Mouse (Mus musculus) right cerebral cortex, postnatal 10 days (tissue): ENCODE measurements around the gene Oxnad1.
A peak's percentile ranks its signal among the peaks of the same experiment; 100 is the strongest.
"Not testable (repeated sequence)": the region's sequence is repeated elsewhere in the genome, so short reads cannot be mapped to it uniquely, and the experiment has no call there.

ENCODE experiments used
- DNase-seq, 2 experiments: peaks; one replicate each; pipeline ENCODE4 v3.0.0; 2021; ENCODE audit warnings: low spot score in 2 of 2

The Oxnad1 gene

DNA sequence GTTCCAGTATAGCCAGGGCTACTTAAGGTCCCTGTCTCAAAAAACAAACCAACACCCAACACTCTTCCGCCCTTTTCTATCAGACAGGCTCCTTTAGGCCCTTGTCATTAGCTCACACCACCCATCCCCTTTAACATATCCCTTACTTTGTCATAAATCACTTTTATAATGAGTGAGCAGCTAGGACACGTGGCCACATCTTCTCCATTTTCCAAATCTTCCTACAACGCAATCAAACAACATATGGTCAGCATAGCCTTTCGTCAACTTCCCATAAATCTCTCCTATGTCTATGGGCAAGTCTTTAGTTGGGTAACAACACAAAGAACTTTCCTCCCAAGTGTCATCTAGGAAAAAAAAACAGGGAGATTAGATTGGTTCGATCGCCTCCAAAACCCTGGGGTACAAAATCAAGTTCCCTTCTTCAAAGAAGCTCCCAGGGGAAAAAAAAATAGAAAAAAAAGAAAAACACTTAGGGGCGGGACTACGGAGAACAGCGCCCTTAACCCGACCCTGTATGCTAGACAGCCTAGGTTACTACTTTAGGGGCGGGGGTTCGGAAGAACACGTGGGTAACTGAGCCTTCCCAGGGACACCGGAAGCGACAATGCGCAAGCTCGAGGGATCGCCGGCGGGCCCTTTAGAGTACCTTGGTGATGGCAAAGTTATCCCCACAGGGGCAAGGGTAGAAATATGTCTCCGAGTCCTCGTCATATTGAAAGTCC, at the start of gene Oxnad1:
Gene Oxnad1 (plus strand): TSS at position 614 of the 725 bp plus-strand sequence.
- peak; percentile 92 to 95 for DNase-seq

- no peak for DNase-seq
Observed at GRCm38 (mm10) chr14:32036482-32036881, 48.7 kb upstream of the Oxnad1 start.

DNA sequence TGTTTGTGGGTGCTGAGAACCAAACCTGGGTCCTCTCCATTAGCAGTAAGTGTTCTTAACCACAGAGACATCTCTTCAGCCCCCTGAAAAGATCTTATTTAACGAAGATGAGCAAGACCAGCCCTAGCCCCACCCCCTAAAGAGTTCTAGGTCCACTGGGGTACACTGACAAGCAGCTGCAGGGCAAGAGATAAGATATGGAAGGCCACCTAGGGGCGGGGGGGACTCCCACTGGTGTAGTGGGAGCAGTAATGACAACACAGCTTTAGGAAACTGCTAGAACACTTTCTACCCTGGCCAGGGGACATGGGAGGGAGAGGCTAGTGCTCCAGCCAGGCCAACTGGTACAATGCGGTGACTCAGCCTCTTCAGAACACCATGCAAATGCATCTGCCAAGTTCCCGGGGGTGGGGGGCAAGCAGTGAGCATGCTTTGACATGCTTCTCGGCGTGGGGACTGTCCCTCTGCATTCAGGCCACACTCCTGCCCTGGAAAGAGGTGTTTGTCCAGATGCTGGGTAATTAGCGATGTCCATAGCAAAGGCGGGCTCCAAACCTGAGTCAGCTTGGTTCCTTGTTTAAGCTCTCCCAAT, 47.4 kb upstream of the Oxnad1 start:
- DNase-seq, result no peak

- DNase-seq, result no peak
Observed at GRCm38 (mm10) chr14:32042108-32042507, 43.1 kb upstream of the Oxnad1 start.

- DNase-seq, result no peak
Observed at GRCm38 (mm10) chr14:32046357-32046756, 38.8 kb upstream of the Oxnad1 start.

- no peak for DNase-seq
Observed at GRCm38 (mm10) chr14:32050171-32050570, 35.0 kb upstream of the Oxnad1 start.

GRCm38 (mm10) chr14:32053895-32054294, 31.3 kb upstream of the Oxnad1 start:
- DNase-seq, result no peak

GRCm38 (mm10) chr14:32054788-32055187, 30.4 kb upstream of the Oxnad1 start:
- DNase-seq, result no peak

DNA sequence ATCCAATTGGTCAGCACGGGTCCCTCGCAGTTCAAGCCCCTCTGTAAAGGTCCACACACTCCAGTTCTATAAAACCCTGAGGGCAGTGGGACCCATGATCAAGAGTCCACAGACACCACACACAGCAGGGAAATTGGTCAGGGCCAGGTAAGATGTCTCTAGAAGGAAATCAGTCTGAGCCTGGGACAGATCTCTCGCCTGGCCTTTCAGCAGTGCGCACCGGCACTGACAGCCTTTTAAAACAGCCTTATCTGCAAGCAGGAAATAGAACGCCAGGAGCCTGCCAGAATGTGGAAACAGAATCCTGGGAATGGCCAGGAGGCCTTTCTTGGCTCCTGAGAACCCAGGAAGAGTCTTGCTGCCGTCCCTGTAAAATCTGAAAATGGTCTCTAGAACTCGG, 29.4 kb upstream of the Oxnad1 start:
- no peak for DNase-seq

DNA sequence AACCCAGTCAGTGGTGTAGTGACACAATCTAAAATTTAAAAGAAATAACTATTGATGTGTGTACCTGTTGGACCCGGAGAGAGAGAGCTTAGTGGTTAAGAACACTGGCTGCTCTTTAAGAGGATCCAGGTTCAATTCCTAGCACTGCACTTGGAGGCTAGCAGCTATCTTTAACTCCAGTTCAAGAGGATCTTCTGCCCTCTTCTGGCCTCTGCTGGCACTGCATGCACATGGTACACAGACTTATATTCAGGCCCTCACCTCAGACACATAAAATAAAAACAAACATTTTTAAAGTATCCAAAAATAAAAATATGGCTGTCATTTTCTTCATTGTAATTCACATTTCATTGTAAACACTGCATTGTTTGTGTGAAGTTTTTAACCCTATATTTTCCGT, 28.5 kb upstream of the Oxnad1 start:
- DNase-seq, result peak in 1 of 2 experiments; percentile 35

- DNase-seq, result no peak
Observed at GRCm38 (mm10) chr14:32057664-32058063, 27.5 kb upstream of the Oxnad1 start.

DNA sequence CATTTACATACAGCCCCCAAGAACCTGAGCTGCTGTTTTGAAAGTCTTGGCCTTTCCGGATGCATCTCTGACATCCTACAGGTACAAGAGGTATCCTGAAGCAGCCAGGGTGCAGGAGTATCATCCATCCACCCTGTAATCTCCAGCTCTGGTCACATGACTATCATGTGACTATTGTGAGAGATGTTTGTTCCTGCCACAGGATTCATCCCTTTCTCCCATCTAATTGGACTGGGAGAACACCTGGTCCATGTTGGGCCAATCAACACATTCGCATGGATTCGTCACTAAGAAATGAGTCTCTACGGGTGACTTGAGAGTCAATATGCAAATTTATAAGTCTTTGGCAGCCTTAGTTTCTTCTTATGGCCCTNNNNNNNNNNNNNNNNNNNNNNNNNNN, 23.8 kb upstream of the Oxnad1 start:
- no peak for DNase-seq

DNA sequence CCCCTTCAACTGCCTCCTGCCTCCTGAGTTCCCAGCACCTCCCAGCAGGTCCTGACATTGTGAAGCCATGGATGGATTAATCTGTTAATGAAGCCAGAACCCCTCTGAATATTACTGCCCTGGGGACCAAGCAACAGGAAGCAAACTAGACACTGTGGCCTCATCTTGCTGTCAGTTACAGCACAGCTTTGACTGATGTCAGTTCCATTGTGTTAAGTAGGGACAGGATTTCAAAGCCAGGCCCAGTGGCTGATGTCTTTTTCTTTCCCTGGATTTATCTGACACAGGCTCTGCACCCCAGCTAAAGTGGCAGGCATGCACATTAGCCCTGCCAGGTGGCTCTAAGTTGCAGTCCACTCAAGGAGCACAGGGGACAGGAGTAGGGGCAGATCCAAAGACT, 12.4 kb upstream of the Oxnad1 start:
- DNase-seq, result no peak

DNA sequence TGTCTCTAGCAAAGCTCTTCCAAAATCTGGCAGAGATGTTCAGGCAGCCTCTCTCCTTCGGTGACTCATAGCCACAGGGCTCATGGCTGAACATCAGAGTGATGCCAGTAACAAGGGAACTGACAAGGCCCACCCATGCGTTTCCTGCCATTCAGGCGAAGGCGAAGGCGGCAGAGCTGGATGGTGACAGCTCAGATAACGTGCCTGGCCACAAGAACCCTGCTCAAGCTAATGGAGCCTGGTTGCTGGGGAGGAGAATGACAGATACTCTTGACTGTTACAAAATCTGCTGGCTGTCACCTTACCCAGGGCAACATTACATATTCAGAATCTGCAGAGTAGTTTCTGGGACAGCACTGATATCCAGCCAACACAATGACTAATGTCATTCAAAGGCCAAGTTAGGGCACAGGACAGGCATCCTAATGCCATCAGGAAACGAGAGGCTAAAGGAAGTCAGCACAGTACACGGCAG, 11.9 kb upstream of the Oxnad1 start:
- DNase-seq, result peak; percentile 43

DNA sequence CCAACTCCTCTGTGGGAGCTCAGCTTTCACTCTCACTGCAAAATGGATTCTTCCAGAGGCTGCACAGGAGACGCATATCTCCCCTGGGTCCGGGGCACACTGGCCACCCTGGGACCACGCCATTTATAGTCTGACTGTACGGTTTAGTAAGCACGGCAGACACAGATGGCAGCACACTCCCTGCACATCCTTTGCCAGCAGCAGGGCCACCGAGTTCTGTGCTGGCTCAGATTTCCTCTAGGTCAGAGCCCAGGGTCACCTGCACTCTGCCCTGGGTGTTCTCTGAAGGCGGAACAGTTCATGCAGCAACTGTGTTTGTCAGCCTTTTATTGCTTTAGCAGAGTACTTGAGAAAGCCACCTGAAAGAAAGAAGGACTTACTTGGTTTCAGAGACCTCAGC, 11.3 kb upstream of the Oxnad1 start:
- no peak for DNase-seq

GRCm38 (mm10) chr14:32076896-32077575, 8.1 kb upstream of the Oxnad1 start:
- DNase-seq, result peak; percentile 49 to 73

DNA sequence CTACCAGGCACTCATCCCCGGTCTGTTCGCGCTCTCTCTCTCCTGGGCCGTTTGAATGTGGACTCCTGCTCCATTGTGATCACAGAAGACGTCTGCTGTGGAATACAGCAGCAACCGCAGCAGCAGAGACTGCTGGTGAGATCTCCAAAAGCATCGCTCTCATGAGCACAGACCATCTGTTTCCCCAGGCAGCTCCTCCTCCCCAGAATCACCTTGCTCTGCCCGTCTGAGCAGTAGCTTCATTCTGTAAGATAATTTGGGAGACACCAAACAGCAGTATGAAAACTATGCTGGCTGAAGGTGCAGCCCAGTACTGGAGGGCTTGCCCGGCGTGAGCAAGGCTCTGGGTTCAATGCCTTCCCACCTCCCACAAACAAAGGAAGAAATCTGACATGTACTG, 4.1 kb upstream of the Oxnad1 start:
- no peak for DNase-seq

DNA sequence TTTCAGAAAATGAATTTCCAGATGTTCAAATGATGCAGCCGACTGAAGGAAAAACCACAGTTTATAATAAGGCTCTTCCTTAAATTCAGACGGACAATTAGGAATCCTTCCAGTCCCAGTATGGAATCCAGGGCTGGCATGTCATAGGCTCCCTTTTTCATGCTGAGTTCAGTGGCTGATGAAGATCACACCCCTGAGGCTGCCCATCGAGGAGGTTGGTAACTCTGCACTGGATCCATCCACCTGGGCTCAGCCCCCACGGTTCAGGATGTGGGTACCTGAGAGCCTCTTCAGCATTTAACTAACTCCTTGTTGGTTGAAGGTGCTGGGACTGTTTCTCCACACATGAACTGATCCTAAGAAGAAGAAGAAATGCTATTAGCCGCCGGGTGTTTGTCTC, 2.3 kb upstream of the Oxnad1 start:
- DNase-seq, result no peak

- no peak for DNase-seq
Observed at GRCm38 (mm10) chr14:32083466-32083865, 1.7 kb upstream of the Oxnad1 start.

GRCm38 (mm10) chr14:32085486-32086201, 470 bp downstream of the Oxnad1 start, which contains the start of gene Dph3:
TSS of gene Dph3 (minus strand) at chr14:32085729.
- peak; percentile 99 for DNase-seq

GRCm38 (mm10) chr14:32086226-32086625, 1.1 kb downstream of the Oxnad1 start:
- DNase-seq, result no peak

DNA sequence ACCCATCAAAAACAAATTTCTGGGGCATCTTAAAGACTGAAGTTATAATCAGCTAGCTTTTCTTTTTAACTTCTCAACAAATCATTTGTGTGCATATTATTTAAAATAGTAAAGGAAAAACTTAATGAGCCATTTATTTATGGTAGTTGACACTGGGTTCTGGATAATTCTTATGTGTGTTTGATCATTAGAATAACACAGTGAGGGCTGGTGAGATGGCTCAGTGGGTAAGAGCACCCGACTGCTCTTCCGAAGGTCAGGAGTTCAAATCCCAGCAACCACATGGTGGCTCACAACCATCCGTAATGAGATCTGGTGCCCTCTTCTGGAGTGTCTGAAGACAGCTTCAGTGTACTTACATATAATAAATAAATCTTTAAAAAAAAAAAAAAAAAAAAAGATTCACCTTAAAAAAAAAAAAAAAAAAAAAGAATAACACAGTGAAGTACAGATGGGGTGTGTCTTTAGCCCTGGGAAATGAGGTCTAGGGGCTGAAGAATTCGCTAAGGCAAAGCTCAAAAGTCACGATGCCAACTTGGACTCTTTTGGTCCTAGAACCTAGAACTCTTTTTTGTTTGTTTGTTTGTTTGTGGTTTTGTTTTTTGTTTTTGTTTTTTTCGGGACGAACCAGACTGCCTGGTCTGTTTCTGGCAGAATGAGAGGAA, 2.5 kb downstream of the Oxnad1 start:
- DNase-seq, result not testable (repeated sequence)
